Mouse (Mus musculus) myocyte (in vitro differentiated cells): ENCODE results near the gene Cyp4a32.
"Not testable (repeated sequence)": the region's sequence is repeated elsewhere in the genome, so short reads cannot be mapped to it uniquely, and the experiment has no call there.

Source experiments
- E2F4 ChIP-seq: IDR thresholded peaks from one replicate; pipeline ENCODE4 v1.6.1; 2011; ENCODE audit warnings: mild to moderate bottlenecking, control low read depth, moderate library complexity; ENCODE audit not compliant: insufficient read depth
- MAX ChIP-seq: IDR thresholded peaks from one replicate; pipeline ENCODE4 v1.6.1; 2011; ENCODE audit warnings: low read depth, mild to moderate bottlenecking, control low read depth
- MYOD1 ChIP-seq, 3 experiments: IDR thresholded peaks; one replicate each; pipeline ENCODE4 v1.6.1; 2011; ENCODE audit warnings: control low read depth in 2 of 3, low read depth in 2 of 3, mild to moderate bottlenecking in 2 of 3, moderate library complexity in 1 of 3; ENCODE audit not compliant: insufficient read length in 2 of 3, control insufficient read depth in 1 of 3
- POLR2A ChIP-seq: IDR thresholded peaks from one replicate; pipeline ENCODE4 v1.6.1; 2011; ENCODE audit warnings: low read depth, mild to moderate bottlenecking, control low read depth, moderate library complexity; ENCODE audit not compliant: insufficient read length
- POLR2AphosphoS2 ChIP-seq: IDR thresholded peaks from one replicate; pipeline ENCODE4 v1.6.1; 2011; ENCODE audit warnings: low read depth, control low read depth; ENCODE audit not compliant: insufficient read length

DNA sequence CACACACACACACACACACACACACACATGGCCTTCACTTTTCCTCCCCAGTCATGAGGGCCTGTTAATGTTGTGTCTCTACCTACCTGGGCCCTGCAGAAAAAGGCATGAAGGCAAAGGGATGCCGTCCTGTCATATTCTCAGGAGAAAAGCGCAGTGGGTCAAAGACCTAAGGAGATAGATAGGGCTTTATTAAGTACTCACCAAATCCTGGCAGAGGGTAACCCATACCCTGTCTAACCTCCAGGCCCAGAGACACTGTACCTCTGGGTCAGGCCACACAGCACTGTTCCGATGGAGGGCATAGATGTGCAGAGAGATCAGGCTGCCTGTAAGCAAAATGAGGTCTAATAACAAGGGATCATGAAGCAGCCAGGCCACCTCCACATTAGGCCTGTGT is 24.8 kb downstream of the Cyp4a32 start:
- TF ChIP-seq MYOD1 (IDR thresholded peaks at IDR 0.05; ENCODE audit: control insufficient read depth in 1 of 3, insufficient read length in 2 of 3, low read depth in 2 of 3); POLR2AphosphoS2; E2F4; POLR2A; MAX: not testable (repeated sequence)
